Mouse (Mus musculus) cerebellum, adult 8-10 months (tissue): Measurements from ENCODE around the gene Psmb5.

Experiments
- DNase-seq: peaks from one replicate; pipeline ENCODE4 v3.0.0; 2022

The Psmb5 gene

GRCm38 (mm10) chr14:54617897-54618365, at the start of gene Psmb5:
Psmb5 (minus strand) TSS chr14:54618022.
- peak; percentile 92 for DNase-seq

- DNase-seq, result no peak
Observed at GRCm38 (mm10) chr14:54664477-54665222, 46.8 kb upstream of the Psmb5 start.

DNA sequence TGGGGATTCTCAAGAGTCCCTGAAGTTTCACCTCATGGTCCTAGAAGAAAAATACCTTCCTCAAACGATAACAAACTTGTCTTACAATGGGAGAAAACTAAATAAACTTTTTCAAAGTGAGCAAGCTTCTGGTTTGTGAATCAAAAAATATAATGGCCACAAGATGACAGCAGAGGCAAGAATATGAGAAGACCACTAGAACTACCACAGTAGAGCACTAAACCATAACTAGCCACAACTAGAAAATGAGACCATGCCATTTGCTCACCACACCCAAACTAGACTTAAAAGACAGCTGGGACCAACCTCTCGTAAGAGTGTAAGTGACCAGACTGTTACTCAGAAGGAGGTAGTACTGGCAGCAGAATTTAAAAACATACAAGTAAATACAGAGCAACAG, 42.2 kb upstream of the Psmb5 start:
- DNase-seq, result no peak

GRCm38 (mm10) chr14:54653496-54653895, 35.7 kb upstream of the Psmb5 start:
- peak; percentile 79 for DNase-seq

GRCm38 (mm10) chr14:54652787-54653186, 35.0 kb upstream of the Psmb5 start:
- no peak for DNase-seq

GRCm38 (mm10) chr14:54651556-54651955, 33.7 kb upstream of the Psmb5 start:
- no peak for DNase-seq

GRCm38 (mm10) chr14:54650621-54651454, 33.0 kb upstream of the Psmb5 start:
- DNase-seq, result peak; percentile 85

- no peak for DNase-seq
Observed at GRCm38 (mm10) chr14:54647900-54648299, 30.1 kb upstream of the Psmb5 start.

- no peak for DNase-seq
Observed at GRCm38 (mm10) chr14:54646898-54647636, 29.2 kb upstream of the Psmb5 start.

GRCm38 (mm10) chr14:54646455-54646854, 28.6 kb upstream of the Psmb5 start:
- DNase-seq, result no peak

DNA sequence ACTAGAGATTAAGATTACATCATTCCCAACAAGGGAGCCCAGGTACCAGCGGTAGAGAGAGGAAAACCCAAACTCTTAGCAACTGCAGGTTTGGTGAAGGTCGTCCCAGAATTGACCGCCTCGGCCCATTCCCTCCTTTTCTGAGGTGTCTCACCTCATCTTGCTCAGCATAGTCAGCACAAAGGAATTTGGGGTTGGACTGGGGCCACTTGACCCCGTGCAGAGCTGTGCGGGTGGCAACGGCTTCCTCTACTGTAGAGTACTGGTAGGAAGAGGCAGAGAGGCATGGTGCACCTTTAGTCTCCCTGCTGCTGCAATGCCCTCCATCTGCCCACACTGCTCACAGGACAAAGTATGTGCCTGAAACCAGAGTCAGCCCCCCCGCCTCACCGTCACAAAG, 26.5 kb upstream of the Psmb5 start:
- DNase-seq, result no peak

DNA sequence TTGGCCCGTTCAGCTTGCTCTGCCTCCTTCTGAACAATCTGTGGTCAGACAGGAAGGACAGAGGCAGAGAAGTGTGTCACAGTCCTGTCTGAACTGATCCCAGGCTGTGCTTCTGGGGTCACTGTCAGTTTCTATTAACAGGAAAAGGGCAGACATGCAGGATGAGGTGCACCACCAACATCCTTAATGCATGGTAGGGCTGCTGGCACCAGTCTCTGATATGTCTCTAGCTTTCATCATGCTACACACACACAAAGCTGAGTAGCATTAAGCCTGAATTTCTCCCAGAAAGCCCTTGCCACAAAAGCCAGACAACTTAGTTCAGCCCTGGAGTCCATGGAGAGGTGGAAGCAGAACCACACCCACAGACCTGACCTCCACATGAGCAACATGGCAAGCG, 25.2 kb upstream of the Psmb5 start:
- no peak for DNase-seq

DNA sequence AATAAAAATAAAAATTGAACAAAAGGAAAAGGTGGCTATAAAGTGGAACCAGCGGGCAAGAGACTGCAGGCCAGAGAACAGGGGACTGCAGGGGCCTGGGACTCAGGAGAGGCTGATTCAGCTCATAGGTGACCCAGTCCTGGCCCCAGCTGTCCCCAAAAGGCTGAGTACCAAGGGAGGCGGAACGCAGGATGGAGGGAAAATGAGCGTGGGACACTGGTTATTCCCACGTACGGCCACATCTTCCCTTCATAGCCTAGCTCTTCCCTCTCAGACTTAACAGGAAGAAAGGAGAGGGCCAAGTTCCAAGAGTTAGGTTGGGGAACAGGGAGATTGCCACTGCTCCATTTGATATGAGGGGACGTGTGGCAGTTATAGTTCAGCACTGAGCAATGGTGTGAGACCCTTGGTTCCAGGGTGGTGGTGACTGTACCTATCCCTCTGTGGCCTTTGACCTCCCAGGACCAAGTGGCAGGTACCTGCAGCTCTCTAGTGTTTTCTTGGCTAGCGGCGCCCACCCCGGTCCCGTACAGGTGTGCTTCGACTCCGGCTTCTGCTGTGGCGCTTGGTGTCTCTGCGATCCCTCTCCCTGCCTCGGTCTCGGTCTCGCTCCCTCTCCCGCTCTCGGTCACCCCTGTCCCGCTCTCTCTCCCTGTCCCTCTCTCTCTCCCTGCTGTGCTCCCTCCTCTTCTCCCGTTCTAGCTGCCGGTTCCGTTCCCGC, 24.6 kb upstream of the Psmb5 start:
- DNase-seq, result no peak

DNA sequence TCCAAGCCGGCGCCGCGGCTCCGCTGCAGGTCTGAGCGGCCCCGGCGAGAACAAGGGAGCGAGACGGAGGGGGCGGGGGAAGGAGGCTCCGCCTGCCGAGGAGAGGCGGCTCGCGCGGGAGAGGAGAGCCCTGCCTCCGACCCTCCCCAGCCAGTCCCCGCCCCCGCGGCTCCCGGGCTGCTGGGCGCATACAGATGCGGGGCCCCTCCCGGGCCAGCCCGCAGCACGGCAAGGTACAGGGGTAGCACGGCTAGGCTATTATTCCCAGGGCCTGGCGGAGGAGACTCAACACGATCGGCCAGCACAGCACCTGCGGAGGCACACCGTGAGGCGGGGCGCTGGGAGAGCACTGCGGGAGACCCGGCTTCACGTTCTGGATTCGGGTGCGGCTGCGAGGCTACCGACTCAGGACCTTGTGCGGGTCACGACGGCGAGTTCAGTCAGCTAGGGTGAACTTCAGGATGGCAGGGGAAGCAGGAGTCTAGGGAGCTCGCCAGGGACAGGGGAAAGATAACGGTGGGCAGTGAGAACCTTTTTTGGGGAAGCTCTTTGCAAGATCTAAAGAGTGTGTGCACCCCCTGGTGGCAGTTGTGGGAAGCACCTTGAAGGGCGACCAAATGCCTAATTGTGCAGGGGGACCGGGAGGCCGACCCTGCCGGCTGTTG, 23.6 kb upstream of the Psmb5 start, which contains the start of gene Cdh24:
TSS of gene Cdh24 (minus strand) at position 60 of the 665 bp plus-strand sequence.
- peak; percentile 85 for DNase-seq

GRCm38 (mm10) chr14:54640946-54641304, 23.1 kb upstream of the Psmb5 start, which contains the start of gene Gm17606:
Gm17606 (plus strand) TSS chr14:54640952.
- no peak for DNase-seq

DNA sequence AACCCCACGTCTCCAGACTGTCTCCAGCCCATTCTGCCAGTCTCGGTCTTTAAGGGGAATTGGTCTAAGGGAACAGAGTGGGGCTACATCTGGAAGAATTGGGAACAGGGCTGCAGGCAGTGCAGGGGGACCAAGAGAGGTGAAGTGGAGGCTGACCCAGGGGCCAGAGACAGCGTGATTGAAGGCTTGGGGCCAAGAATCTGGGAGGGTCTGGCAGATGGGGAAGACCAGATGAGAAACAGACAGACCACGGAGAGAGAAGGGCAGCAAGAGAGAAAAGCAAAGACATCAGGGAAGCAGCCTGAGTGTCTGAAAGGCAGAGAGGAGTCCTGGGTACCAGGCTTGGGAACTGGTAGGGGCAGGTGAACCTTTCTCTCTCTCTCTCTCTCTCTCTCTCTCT, 22.3 kb upstream of the Psmb5 start:
- no peak for DNase-seq

- DNase-seq, result no peak
Observed at GRCm38 (mm10) chr14:54638210-54638609, 20.4 kb upstream of the Psmb5 start.

DNA sequence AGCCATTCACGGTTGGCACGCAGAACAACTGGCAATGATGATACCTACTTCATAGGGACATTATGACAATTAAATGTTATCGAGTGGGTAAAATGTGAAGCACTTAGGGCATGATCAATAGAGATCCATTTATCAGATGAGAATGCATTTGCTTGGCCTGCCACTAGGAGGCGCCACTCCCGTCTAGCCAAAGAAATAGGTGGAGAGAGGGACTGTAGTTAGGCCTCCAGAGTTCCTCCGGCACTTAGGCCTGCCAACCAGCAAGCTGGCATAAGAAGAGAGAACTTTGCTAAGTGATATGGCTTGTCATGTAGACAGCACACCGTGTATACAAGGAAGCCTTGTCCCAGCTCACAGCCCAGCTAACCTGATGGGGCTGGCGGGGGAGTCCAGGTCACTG, 19.1 kb upstream of the Psmb5 start:
- peak; percentile 54 for DNase-seq

DNA sequence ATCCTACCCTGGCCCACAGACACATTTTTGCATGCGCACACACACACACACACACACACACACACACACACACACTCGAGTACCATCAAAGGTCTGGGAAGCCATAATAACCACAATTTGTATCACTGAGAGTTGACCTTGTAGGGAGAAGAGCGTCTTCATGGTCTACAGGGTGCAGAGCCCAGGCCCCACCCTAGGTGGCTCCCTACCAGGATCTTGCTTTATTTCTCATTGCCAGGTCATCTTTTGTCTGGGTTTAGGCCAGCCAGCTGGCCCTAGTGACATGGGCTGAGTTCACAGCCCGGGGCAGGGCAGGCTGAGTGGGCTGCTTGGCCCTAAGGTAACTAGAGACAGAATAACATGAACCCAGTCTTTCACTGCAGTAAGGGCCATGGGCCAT, 16.4 kb upstream of the Psmb5 start:
- no peak for DNase-seq

- no peak for DNase-seq
Observed at GRCm38 (mm10) chr14:54632252-54632651, 14.4 kb upstream of the Psmb5 start.

GRCm38 (mm10) chr14:54631240-54631599, 13.4 kb upstream of the Psmb5 start:
- no peak for DNase-seq
